Mouse (Mus musculus) lung, adult 18-20 months (tissue): Measurements from ENCODE around the gene Rassf5.

Experiments
- DNase-seq, 2 experiments: peaks; one replicate each; pipeline ENCODE4 v3.0.0; 2022; ENCODE audit warnings: mixed read lengths in 2 of 2

Gene Rassf5

GRCm38 (mm10) chr1:131252516-131253250 is 7.6 kb upstream of the Rassf5 start:
- peak; percentile 45 to 64 for DNase-seq

GRCm38 (mm10) chr1:131246433-131247395 is 1.7 kb upstream of the Rassf5 start:
- DNase-seq: peak in 1 of 2 experiments; percentile 59

- DNase-seq: peak; percentile 56
These were observed 868 bp upstream of the Rassf5 start for GRCm38 (mm10) chr1:131245926-131246325.

GRCm38 (mm10) chr1:131244536-131245088 is 446 bp downstream of the Rassf5 start:
- DNase-seq: no peak

GRCm38 (mm10) chr1:131242956-131243355 is 2.1 kb downstream of the Rassf5 start:
- no peak for DNase-seq

- DNase-seq: no peak
These were observed 5.4 kb downstream of the Rassf5 start for GRCm38 (mm10) chr1:131239576-131240193.

GRCm38 (mm10) chr1:131238931-131239381 is 6.1 kb downstream of the Rassf5 start:
- DNase-seq: peak; percentile 60 to 69

GRCm38 (mm10) chr1:131236077-131236476 is 9.0 kb downstream of the Rassf5 start:
- no peak for DNase-seq

- no peak for DNase-seq
These were observed 11.5 kb downstream of the Rassf5 start for GRCm38 (mm10) chr1:131233527-131233926.

- no peak for DNase-seq
These were observed 16.4 kb downstream of the Rassf5 start for GRCm38 (mm10) chr1:131228659-131229058.

GRCm38 (mm10) chr1:131228225-131228624 is 16.8 kb downstream of the Rassf5 start:
- DNase-seq: no peak

- DNase-seq: no peak
These were observed 20.1 kb downstream of the Rassf5 start for GRCm38 (mm10) chr1:131224848-131225471.

GRCm38 (mm10) chr1:131223345-131223744 is 21.7 kb downstream of the Rassf5 start:
- no peak for DNase-seq

GRCm38 (mm10) chr1:131221822-131222590 is 23.1 kb downstream of the Rassf5 start:
- peak in 1 of 2 experiments; percentile 43 for DNase-seq

- DNase-seq: no peak
These were observed 26.1 kb downstream of the Rassf5 start for GRCm38 (mm10) chr1:131218933-131219332.

- no peak for DNase-seq
These were observed 31.7 kb downstream of the Rassf5 start for GRCm38 (mm10) chr1:131213361-131213760.

GRCm38 (mm10) chr1:131212956-131213355 is 32.1 kb downstream of the Rassf5 start:
- no peak for DNase-seq

GRCm38 (mm10) chr1:131211655-131212054 is 33.4 kb downstream of the Rassf5 start:
- DNase-seq: no peak

- DNase-seq: no peak
These were observed 35.1 kb downstream of the Rassf5 start for GRCm38 (mm10) chr1:131209971-131210426.

- no peak for DNase-seq
These were observed 36.3 kb downstream of the Rassf5 start for GRCm38 (mm10) chr1:131208800-131209199.

GRCm38 (mm10) chr1:131208081-131208480 is 37.0 kb downstream of the Rassf5 start:
- no peak for DNase-seq
